Mouse (Mus musculus): Measurements from ENCODE around the gene Tspear.
A peak's percentile ranks its signal among the peaks of the same experiment; 100 is the strongest.
"Not testable (repeated sequence)": the region's sequence is repeated elsewhere in the genome, so short reads cannot be mapped to it uniquely, and the experiment has no call there.

Tspear gene

GRCm38 (mm10) chr10:77794976-77795375, 108.6 kb downstream of the Tspear start, which contains the start of gene Gm9639:
Gene Gm9639 (minus strand): TSS chr10:77795076.
- DNase-seq (ENCODE audit: low spot score), result no peak

GRCm38 (mm10) chr10:77797677-77798076, 111.3 kb downstream of the Tspear start:
- no peak for DNase-seq (ENCODE audit: low spot score)

GRCm38 (mm10) chr10:77798164-77798920, 112.0 kb downstream of the Tspear start:
- not testable (repeated sequence) for DNase-seq (ENCODE audit: low spot score)

GRCm38 (mm10) chr10:77798921-77799508, 112.6 kb downstream of the Tspear start, which contains the start of gene Gm19668:
Gene Gm19668 (minus strand): TSS chr10:77799133.
- no peak for DNase-seq (ENCODE audit: low spot score)

DNA sequence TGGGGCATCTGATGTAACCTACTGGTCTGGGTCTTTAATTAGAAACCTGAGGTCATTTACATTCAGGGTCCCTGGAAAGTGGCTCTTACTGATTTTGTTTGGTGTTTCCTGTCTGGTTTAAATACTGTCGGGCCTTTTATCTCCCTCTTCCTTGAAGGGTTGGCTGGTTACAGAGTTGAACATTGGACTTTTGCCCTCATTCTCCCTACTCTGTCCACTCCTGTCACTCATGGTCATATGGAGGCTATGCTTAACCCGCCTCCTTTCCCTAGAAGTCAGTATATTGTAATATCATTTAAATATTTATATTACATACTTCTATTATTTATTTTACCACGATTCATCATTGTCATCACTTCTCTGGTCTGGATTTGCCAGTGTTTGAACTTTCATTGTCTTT, 117.7 kb downstream of the Tspear start:
- no peak for DNase-seq (ENCODE audit: low spot score)

GRCm38 (mm10) chr10:77811743-77812142, 125.4 kb downstream of the Tspear start, which contains the start of gene Gm9507:
Gene Gm9507 (minus strand): TSS chr10:77811843.
- DNase-seq (ENCODE audit: low spot score), result no peak

DNA sequence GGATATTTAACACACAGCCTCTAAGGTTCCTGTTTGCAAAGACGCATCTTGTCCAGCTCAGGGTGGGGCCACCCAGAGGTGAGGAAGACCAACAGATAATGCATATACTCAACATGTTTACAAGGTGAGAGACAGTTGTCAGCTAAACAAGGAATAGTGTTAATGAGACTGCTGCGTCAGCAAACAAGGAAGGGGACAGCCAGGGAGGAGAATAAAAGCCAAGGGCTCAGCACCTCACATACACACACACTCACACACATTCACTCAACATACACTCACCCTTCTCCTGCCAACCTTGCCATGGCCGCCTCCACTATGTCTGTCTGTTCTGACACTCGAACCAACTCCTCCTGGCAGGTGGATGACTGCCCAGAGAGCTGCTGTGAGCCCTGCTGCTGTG, 128.0 kb downstream of the Tspear start, which contains the start of gene Gm2696:
Gene Gm2696 (plus strand): TSS at position 301 of the 400 bp plus-strand sequence.
- no peak for DNase-seq (ENCODE audit: low spot score)

- DNase-seq (ENCODE audit: low spot score), result no peak
These were observed 129.1 kb downstream of the Tspear start for GRCm38 (mm10) chr10:77815514-77815913.

- DNase-seq (ENCODE audit: low spot score), result no peak
These were observed 132.2 kb downstream of the Tspear start for GRCm38 (mm10) chr10:77818523-77818922.

DNA sequence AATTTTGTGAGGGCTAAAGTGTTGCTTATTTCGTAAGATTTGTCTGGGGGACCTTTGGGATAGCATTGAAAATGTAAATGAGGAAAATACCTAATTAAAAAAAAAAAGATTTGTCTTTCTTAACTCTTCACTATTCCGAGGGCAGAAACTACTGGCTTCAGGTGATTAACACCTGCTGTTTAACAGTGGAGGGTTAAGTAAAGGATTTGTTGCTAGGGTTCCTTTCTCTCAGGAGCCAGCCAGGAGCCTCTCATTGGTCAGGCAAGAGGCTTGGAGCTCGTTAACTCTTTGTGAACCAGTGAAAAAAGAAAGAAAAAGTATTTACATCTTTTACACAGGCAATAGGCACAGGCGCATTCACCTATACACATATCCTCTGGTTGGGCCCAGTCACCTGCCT, 132.8 kb downstream of the Tspear start:
- DNase-seq (ENCODE audit: low spot score), result no peak

DNA sequence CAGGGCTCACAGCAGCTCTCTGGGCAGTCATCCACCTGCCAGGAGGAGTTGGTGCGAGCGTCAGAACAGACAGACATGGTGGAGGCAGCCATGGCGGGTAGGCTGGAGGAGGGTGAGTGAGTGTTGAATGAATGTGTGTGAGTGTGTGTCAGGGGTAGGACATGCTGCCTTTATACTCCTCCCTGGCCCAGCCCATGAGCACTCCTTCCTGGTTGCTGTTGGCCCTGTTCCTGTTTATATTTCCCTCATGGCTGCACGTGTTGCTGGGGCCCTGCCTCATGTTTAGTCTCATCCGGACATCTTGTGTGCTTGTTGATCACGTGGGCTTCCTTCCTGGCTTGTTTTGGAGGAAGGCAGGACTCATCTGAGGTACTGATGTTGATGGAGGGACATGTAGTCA, 140.6 kb downstream of the Tspear start, which contains the start of gene Krtap10-4:
Gene Krtap10-4 (minus strand): TSS at position 145 of the 400 bp plus-strand sequence.
- no peak for DNase-seq (ENCODE audit: low spot score)

DNA sequence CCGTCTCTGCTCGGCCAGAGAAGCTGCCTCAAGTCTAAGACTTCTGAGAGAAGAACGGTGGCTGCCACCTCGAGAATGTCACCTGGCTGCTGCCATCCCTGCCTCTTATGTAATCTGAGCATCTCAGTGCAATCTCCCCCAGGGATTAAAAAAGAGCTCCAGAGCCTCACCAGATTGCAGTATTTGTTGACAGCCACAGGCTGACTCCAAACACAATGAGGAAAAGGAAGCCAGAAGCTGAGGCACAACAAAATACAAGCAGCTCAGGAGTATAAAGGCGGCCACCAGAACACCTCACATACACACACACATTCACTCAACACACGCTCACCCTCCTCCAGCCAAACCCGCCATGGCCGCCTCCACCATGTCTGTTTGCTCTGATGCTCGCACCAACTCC, 149.3 kb downstream of the Tspear start, which contains the start of gene Krtap10-10:
Gene Krtap10-10 (plus strand): TSS at position 301 of the 400 bp plus-strand sequence.
- no peak for DNase-seq (ENCODE audit: low spot score)

- no peak for DNase-seq (ENCODE audit: low spot score)
These were observed 152.6 kb downstream of the Tspear start for GRCm38 (mm10) chr10:77839006-77839405.

DNA sequence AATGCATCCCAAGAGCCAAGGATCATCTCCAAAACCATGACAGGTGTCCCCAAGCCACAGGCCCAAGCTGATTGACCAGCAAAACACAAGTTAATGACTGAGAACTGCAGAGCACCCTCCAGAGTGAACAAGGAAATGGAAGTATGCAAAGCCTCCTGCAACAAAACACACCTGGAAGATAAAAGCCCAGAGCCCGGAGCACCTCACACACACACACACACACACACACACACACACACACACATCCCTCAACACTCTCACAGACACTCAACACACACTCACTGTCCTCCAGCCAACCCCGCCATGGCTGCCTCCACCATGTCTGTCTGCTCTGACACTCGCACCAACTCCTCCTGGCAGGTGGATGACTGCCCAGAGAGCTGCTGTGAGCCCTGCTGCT, 160.1 kb downstream of the Tspear start, which contains the start of gene Gm36176:
Gene Gm36176 (plus strand): TSS at position 301 of the 400 bp plus-strand sequence.
- no peak for DNase-seq (ENCODE audit: low spot score)

DNA sequence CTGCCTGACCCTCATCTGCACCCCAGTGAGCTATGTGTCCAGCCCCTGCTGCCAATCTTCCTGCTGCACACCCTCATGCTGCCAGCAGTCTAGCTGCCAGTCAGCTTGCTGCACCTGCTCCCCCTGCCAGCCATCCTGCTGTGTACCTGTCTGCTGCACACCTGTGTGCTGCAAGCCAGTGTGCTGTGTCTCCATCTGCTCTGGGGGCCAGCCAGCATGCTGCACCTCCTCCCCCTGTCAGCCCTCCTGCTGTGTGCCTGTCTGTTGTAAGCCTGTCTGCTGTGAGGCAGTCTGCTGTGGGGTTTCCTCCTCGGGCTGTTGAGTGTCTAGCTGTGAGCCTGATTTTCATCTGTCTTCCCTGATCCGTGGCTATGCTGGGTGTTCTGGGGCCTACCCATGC, 160.6 kb downstream of the Tspear start:
- DNase-seq (ENCODE audit: low spot score), result no peak

GRCm38 (mm10) chr10:77847538-77847937, 161.2 kb downstream of the Tspear start:
- DNase-seq (ENCODE audit: low spot score), result no peak

DNA sequence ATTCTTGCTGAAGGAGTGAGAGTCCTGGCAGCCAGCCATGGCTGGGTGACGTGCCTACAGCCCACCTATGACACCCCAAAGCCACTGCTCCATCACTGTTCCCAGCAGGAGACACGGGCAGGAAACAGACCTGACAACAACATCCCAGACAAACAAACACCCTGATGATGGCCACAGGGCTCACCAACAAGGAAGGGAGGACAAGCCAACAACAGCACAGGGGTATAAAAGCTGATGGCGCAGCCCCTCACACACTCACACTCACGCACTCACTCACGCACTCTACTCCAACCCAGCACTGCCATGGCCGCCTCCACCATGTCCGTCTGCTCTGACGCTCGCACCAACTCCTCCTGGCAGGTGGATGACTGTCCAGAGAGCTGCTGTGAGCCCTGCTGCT, 166.2 kb downstream of the Tspear start, which contains the start of gene Gm10318:
Gene Gm10318 (plus strand): TSS at position 301 of the 400 bp plus-strand sequence.
- DNase-seq (ENCODE audit: low spot score), result no peak

GRCm38 (mm10) chr10:77861675-77862074, 175.3 kb downstream of the Tspear start, which contains the start of gene Gm3285:
Gene Gm3285 (plus strand): TSS chr10:77861975.
- no peak for DNase-seq (ENCODE audit: low spot score)

GRCm38 (mm10) chr10:77864067-77864761, 177.8 kb downstream of the Tspear start:
- peak; percentile 33 for DNase-seq (ENCODE audit: low spot score)

GRCm38 (mm10) chr10:77864762-77865143, 178.4 kb downstream of the Tspear start:
- DNase-seq (ENCODE audit: low spot score), result no peak

DNA sequence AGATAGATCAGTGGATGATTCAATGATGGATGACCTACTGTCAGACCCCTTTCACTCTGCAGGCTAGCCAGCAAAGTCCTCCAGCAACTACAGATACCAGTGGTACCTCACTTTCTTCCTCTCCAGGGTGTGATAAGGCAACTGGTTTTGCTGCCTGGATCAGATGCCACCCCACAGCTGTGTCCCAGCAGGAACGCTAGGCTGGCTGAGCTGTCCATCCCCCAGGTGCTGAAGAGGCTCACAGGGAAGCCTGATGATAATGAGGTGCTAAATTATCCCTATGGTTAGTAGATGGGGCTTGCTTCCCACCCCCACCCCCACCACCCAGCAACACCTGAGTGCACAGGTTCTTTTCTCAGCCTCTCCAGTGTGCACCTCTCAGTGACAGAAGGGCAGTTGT, 181.2 kb downstream of the Tspear start:
- no peak for DNase-seq (ENCODE audit: low spot score)

- DNase-seq (ENCODE audit: low spot score), result no peak
These were observed 183.3 kb downstream of the Tspear start for GRCm38 (mm10) chr10:77869651-77870050.
